In the genomic region with DNA sequence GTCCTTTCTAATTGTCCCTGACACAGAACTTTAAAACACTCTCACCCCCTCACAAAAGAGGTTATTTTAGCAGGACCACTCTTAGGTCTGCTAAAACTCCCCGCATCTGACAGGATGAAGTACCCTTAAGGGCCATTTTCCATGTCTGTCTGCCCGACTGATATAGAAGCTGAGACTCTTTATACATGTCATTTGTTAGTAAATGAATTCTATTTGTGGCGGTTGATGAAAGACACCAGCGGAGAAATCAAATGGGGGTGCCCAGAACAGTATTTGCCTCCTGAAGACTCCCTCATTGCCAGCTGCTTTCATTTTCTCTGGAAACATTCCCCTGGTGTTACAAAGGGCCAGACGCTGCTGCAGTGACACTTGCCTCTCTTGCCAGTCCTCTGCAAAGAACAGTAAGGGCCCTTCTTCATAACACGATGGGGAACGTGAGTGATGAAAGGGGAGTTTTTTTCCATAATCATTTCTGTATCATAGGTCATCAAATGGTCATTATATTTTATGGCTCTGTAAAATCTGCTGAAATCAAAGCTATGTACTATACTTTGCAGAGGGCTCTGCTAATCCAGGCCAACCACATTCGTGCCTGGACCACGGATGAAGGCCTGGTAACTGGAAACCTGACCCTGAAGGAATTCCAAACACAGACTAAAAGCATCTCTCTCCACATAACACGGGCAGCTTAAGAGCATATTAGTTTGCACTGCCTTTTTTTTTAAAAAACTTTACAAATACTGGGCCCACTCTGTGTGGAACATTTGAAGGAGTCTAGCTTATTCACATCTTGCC, we compare ENCODE assay signal across 23 mouse cellular contexts.
DNase-seq lines count a peak whose midpoint lies in the region; ATAC-seq lines count a peak whose summit lies in the region.
"Had no signal": no experiment of that assay in that cellular context is flagged by ENCODE, and none has a peak within 500 bp of the region (broad histone marks: within the 10 kb centered on the region; RNA-seq: fewer than 3 reads in every experiment).

No protein-coding gene starts in this region.

- ATAC-seq in heart, embryonic 14.5 days (ENCODE audit: insufficient number of reproducible peaks, insufficient read depth, low FRiP score, low read depth) = peak; percentile 43; the same call in 1 of the 2 replicates
- ATAC-seq in embryonic facial prominence, embryonic 11.5 days (replicated peaks; ENCODE audit: insufficient number of reproducible peaks, low FRiP score, low TSS enrichment, low read depth) = 0 out of 2 replicates have a peak, but pooled peaks have one; percentile 52
- ATAC-seq in limb, embryonic 12.5 days (ENCODE audit: insufficient number of reproducible peaks, insufficient read depth, low FRiP score, low TSS enrichment, low read depth) = peak; percentile 56; the same call in 1 of the 2 replicates
- ATAC-seq: activated CD4-positive, CD25-positive, alpha-beta regulatory T cell, adult 4 months; forebrain, postnatal 0 days; intestine, embryonic 15.5 days; Patski had no signal

- H3K27ac ChIP-seq in heart, embryonic 14.5 days (replicated peaks in 1 of 2; ENCODE audit: control insufficient read depth in 1 of 2, insufficient read depth in 1 of 2, low read depth in 2 of 2, low read length in 2 of 2) = peak overlapping the region in 1 of 2 experiments; percentile 23; a peak in 3 of 4 replicates
- no peak overlapping the region; the same call in 1 of the 2 replicates for H3K27ac ChIP-seq in embryonic facial prominence, embryonic 11.5 days (replicated peaks; ENCODE audit: low read depth, low read length)
- H3K27ac ChIP-seq in limb, embryonic 12.5 days = no peak overlapping the region
- H3K27ac ChIP-seq: heart, adult 2 months; hindbrain, embryonic 13.5 days; intestine, embryonic 15.5 days; kidney, embryonic 15.5 days; left cerebral cortex, adult 2 months had no signal

- H3K36me3 ChIP-seq in heart, embryonic 14.5 days (ENCODE audit: control insufficient read depth, insufficient read depth, low read length) = no peaks in the 10 kb centered on the region
- no peaks in the 10 kb centered on the region for H3K36me3 ChIP-seq in embryonic facial prominence, embryonic 11.5 days (replicated peaks; ENCODE audit: control insufficient read depth, insufficient read depth, low read depth, low read length)
- no peaks in the 10 kb centered on the region for H3K36me3 ChIP-seq in limb, embryonic 12.5 days
- H3K36me3 ChIP-seq: hindbrain, embryonic 13.5 days; intestine, embryonic 15.5 days; kidney, embryonic 15.5 days had no signal

- H3K4me1 ChIP-seq in heart, embryonic 14.5 days (ENCODE audit: control insufficient read depth in 2 of 2, insufficient read depth in 2 of 2, low read length in 2 of 2) = peaks cover 6 to 14% of the 10 kb centered on the region in 2 experiments
- H3K4me1 ChIP-seq in embryonic facial prominence, embryonic 11.5 days (ENCODE audit: control insufficient read depth, insufficient read depth, low read length) = no peaks in the 10 kb centered on the region; the same call in 1 of the 2 replicates
- peaks cover 39% of the 10 kb centered on the region for H3K4me1 ChIP-seq in limb, embryonic 12.5 days (replicated peaks)

- peak overlapping the region; percentile 26; the same call in 1 of the 2 replicates for H3K4me2 ChIP-seq in heart, embryonic 14.5 days (ENCODE audit: low read length)
- no peak overlapping the region for H3K4me2 ChIP-seq in embryonic facial prominence, embryonic 11.5 days (ENCODE audit: low read depth, low read length)
- no peak overlapping the region for H3K4me2 ChIP-seq in limb, embryonic 12.5 days
- H3K4me2 ChIP-seq: hindbrain, embryonic 13.5 days; intestine, embryonic 15.5 days; kidney, embryonic 15.5 days; liver, embryonic 11.5 days had no signal

- 35% methylated on average over 10 of the region's 10 CpGs for WGBS in heart, embryonic 14.5 days
- WGBS in embryonic facial prominence, embryonic 11.5 days = 37% methylated on average over 10 of the region's 10 CpGs
- WGBS in limb, embryonic 12.5 days = 40% methylated on average over 10 of the region's 10 CpGs

- intact Hi-C loops in heart, postnatal 14 days (cut with DNase I) = no loop called here

- no peak overlapping the region for H3K4me3 ChIP-seq in heart, embryonic 14.5 days (ENCODE audit: control insufficient read depth in 1 of 2, insufficient read depth in 1 of 2, low read depth in 1 of 2, low read length in 2 of 2)
- no peak overlapping the region for H3K4me3 ChIP-seq in embryonic facial prominence, embryonic 11.5 days (ENCODE audit: low read depth, low read length)
- H3K4me3 ChIP-seq in limb, embryonic 12.5 days (replicated peaks) = no peak overlapping the region
- H3K4me3 ChIP-seq: heart, adult 2 months; hindbrain, embryonic 13.5 days; intestine, embryonic 15.5 days; kidney, embryonic 15.5 days; left cerebral cortex, adult 2 months had no signal

- no peaks in the 10 kb centered on the region for H3K9me3 ChIP-seq in heart, embryonic 14.5 days (ENCODE audit: control insufficient read depth, low read length)
- H3K9me3 ChIP-seq in embryonic facial prominence, embryonic 11.5 days (replicated peaks; ENCODE audit: control insufficient read depth, low read length) = no peaks in the 10 kb centered on the region
- no peaks in the 10 kb centered on the region for H3K9me3 ChIP-seq in limb, embryonic 12.5 days
- H3K9me3 ChIP-seq: hindbrain, embryonic 13.5 days; intestine, embryonic 15.5 days; kidney, embryonic 15.5 days had no signal

- no peak overlapping the region for H3K9ac ChIP-seq in heart, embryonic 14.5 days (ENCODE audit: low read length)
- H3K9ac ChIP-seq in embryonic facial prominence, embryonic 11.5 days (replicated peaks; ENCODE audit: low read length) = no peak overlapping the region
- H3K9ac ChIP-seq in limb, embryonic 12.5 days (replicated peaks) = no peak overlapping the region
- H3K9ac ChIP-seq: forebrain, postnatal 0 days; hindbrain, embryonic 13.5 days; intestine, embryonic 15.5 days; kidney, embryonic 15.5 days had no signal

- DNase-seq in heart, postnatal 14 days = no peak
- peak; percentile 14 for DNase-seq in embryo, embryonic 10 days (ENCODE audit: low spot score)
- peak; percentile 56 for DNase-seq in embryonic facial prominence, embryonic 11.5 days (ENCODE audit: low spot score)
- DNase-seq in layer of hippocampus, postnatal 25 days (ENCODE audit: extremely low spot score in 1 of 2, low spot score in 1 of 2) = no peak
- DNase-seq in urinary bladder, postnatal 36 days (ENCODE audit: low spot score in 2 of 2) = no peak
- DNase-seq in kidney, postnatal 4 days = no peak
- DNase-seq: adrenal gland, postnatal 25 days; cerebellum, adult 8-10 months; forebrain, postnatal 0 days; heart, adult 2 months; lung, adult 2 months; midbrain, embryonic 14.5 days; right cerebral cortex, adult 18-20 months; thymus, adult 18-20 months had no signal

- no peaks in the 10 kb centered on the region for H3K27me3 ChIP-seq in heart, embryonic 14.5 days (ENCODE audit: control insufficient read depth, insufficient read depth, low read length)
- H3K27me3 ChIP-seq in embryonic facial prominence, embryonic 11.5 days (ENCODE audit: control insufficient read depth, insufficient read depth, low read length) = no peaks in the 10 kb centered on the region
- H3K27me3 ChIP-seq in limb, embryonic 12.5 days = peaks cover 68% of the 10 kb centered on the region
- H3K27me3 ChIP-seq: hindbrain, embryonic 13.5 days; intestine, embryonic 15.5 days; kidney, embryonic 15.5 days; Patski had no signal

Comparison
In these comparisons a context has a peak if more than half of its experiments do, and no peak if none do; other contexts are left out.
1. DNase-seq: peak in embryo, embryonic 10 days (single experiment) and embryonic facial prominence, embryonic 11.5 days (single experiment); none in heart, postnatal 14 days (0 of 2), layer of hippocampus, postnatal 25 days (0 of 2), urinary bladder, postnatal 36 days (0 of 2) and kidney, postnatal 4 days (0 of 2).
2. Peak in every context shown above with its lines, with median percentiles within 50 percentile points of each other: ATAC-seq.